Mouse (Mus musculus): ENCODE measurements around the gene Kat2b. TPM values are rescaled to one million over a fixed set of nuclear protein-coding genes. Genes with fewer than 3 reads are reported as not detected.
"Not testable (repeated sequence)": the region's sequence is repeated elsewhere in the genome, so short reads cannot be mapped to it uniquely, and the experiment has no call there.

Gene Kat2b
- polyA plus RNA-seq, 1 experiment = 13.1 TPM

DNA sequence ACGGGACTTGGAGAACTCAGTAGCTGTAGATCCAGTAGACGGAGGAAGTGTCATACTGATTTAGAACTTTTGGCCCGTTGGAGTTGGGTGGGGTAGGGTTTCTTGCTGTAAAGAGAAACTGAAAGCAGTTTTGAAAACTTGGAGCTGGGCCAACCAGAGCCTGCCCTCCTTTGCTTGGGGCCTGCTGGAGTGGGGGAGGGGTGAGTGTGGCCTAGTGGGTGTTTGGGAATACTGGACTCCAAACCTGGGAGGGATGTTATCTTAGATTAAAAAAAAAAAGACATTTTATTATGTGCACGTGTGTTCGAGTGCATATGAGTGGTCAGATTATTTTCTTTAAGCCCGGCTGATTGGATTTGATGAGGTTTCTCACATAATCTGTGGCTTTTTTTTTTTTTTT, 3.2 kb downstream of the Kat2b start:
- no peak for DNase-seq (ENCODE audit: low read depth)

DNA sequence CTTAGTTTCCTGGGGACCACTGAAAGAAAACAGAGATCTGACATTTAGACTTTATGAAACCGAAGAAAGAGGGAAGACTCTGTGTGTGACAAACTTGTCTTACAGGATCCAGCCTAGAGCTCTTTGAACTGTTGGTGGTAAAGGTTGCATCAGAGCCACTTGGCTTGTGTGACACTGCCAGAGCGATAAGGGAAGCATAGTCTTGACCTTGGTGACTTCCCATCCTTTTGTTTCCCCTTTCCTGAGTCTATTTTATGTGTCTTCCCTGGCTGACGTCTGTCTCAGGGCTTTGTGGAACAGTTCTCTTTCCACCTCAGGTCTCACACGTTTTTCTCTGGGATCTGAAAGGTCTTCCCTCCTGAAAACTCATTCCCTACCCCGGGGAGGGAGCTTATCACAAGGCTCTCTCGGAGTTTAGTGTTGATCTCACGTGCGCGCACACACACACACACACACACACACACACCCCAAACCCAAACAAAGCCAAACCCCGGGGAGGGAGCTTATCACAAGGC, 3.8 kb downstream of the Kat2b start:
- DNase-seq (ENCODE audit: low read depth) = no peak

DNA sequence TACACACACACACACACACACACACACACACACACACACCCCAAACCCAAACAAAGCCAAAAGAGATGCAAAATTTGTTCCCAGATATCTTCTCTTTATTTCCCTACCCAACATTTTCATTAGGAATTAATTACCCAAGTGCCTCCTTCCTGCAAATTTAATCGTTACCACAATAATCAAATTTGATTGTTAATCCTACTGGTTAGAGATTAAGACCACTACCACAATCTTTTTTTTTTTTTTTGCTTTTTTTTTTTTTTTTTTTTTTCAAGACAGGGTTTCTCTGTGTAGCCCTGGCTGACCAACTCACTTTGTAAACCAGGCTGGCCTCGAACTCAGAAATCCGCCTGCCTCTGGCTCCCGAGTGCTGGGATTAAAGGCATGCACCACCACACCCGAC, 4.3 kb downstream of the Kat2b start:
- not testable (repeated sequence) for DNase-seq (ENCODE audit: low read depth)

DNA sequence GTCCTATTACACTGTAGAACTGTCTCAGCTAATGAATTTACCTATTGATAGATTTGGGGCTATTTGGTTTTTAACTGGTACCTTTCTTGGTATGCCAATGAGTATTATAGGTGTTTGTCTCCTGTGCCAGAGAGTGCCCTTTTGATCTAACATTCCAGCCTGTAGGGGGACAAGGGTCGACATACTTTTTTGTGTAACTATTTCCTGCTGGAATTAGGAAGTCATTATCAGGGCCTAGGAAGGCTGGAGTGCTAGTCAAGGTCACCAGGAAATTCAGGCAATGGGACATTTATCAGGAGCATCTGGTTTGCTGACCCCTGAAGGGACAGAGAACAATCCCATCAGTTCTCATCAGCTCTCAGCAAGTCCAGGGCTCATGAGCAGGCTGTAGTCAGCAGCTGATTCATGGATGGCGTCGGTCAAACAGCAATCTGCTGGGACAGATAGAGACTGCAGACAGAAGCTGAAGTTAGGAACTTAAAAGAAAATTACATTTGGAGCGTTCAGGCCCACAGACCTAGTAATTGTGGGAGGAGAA, 6.4 kb downstream of the Kat2b start:
- DNase-seq (ENCODE audit: low read depth) = no peak

DNA sequence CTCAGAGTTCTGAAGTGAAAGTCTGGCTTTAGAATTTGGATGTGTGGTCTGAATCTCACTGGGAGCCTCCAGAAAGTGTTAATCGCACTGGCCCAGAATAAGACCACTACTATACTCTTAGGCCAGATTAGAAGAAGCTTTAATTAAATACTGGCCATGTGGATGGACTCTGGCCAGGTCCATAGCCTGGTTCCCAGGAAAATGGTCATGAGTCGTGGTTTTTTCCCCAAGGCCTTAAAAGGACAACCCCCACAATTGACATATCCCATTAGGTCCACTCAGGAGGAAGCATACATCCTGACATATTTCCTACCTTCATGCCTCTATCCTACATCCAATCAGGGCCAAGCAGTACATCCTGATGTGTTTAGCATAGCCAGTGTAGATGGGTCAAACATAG, 10.5 kb downstream of the Kat2b start:
- DNase-seq (ENCODE audit: low read depth) = no peak

DNA sequence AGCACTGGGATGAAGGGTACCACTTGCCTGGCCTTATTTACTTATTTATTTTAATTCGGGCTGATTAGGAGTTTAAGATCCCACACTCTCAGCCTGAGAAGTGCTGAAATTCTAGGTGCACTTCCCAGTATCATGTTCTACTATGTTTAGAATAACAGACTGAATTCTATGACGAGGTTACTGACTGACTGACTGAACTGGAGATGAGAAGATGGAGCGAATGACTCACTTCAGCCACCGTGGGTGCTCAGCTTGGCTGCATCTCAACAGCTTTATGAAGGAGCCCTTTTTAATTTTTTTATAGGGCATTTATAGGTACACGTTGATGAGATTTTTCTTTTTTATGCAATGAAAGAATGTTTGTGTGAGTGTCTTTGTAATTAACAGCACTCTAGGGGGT, 11.1 kb downstream of the Kat2b start:
- no peak for DNase-seq (ENCODE audit: low read depth)

DNA sequence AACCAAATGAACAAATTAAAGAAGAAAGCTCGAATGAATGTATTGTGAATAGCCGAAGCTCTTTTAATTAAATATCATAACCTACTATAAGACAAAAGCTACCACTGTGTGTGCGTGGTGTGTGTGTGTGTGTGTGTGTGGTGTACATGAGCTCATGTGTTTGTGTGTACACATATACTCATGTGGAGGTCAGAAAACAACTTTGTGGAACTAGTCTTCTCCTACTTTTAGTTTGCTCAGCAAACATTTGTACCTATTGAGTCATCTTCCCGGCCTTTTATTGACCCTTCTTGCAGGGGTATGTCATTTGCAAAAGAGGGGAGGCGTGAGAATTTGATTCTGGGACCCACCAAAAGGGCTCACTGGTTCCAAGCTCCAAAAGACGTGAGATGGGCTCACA, 11.6 kb downstream of the Kat2b start:
- DNase-seq (ENCODE audit: low read depth) = no peak

DNA sequence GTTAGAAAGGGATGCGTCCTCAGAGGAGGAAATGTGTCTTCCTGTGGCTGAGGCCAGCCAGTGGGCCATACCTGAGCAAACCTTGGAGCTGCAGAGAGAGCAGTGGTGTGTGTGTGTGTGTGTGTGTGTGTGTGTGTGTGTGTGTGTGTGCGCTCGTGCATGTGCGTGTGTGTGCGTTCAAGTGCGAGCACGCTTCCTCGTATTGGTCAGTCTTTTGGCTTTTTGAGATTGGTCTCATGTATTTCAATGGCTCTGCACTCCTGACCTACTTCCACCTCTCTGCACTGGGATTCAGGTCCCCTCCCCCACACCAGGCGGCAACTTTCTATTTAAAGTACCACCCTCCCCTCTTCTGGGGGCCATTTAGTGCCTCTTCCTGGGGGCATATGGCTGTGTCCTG, 12.1 kb downstream of the Kat2b start:
- no peak for DNase-seq (ENCODE audit: low read depth)

DNA sequence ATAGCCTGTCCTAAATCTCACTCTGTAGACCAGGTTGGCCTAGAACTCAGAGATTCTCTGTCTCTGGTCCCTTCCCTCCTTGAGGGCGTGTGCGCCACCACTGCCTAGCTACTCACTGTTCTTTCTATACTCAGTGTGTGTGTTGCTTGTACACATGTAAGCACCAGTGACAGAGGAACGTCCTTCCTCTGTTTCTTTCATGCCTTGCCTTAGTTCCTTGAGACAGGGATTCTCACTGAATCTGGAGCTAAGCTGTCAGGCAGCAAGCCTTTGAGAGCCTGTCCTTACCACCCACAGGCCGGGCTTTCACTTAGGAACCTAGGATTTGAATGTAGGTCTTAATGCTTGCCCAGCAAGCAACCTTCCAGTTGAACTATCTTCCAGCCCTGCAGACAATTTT, 13.0 kb downstream of the Kat2b start:
- no peak for DNase-seq (ENCODE audit: low read depth)

DNA sequence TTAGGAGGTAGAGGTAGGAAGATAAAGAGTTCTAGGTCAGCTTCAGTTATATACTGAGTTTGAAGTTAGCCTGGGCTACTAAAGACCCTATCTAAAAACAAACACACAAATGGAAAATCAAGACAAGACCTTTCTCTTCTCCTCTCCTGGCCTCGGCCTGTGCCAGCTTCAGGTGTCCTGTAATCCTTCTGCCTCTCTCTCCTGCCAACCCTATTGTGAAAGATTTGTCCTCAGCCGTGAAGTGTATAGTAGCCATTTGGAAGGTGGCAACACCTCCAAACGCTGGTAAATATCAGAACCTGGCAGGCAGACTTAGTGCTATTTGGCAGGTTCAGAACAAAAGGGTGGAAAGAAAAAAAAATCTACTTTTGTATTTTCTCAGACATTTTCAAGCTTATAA, 13.6 kb downstream of the Kat2b start:
- DNase-seq (ENCODE audit: low read depth) = no peak

DNA sequence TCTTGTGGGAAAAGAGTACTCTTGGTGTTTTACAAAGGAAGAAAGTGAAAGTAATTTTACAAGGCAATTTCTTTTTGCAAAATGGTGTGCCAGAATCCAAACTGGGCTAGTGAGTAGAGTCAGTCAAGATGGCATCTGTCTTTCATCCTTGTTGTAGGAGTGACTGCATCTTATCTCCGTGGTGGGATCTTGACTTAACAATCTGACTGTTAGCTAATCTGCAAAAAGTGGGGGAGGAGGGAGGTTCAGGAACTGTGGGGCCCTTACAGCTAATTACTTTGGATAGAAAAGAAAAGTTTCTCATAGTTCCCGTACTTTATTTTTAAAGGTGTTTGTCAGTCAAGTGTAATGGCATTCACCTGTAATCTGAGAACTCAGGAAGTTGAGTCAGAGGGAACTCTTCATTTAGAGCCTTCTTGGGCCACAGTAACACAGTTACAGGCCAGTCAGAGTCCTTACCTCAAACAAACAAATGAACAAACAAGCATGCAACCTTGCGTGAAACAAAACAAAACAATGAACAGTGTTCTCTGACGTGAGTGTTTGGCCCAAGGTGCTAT, 15.4 kb downstream of the Kat2b start:
- DNase-seq (ENCODE audit: low read depth) = no peak

DNA sequence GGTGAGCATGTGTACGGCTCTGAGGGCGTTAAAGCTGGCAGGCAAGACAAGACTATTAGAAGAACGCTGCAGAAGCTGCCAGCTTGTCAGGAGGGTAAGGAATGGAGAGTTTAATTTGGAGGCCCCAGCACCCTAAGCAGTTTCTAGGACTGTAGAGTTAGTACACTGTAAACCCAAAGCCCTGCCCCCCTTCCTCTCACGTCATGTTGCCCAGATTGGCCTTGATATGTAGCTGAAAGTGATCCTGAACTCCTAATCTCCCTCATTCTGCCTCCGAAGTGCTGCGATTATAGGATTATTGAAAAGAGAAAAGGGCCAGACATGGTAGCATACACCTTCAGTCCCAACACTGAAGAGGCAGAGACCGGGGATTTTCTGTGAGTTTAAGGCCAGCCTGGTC, 16.1 kb downstream of the Kat2b start:
- DNase-seq (ENCODE audit: low read depth) = no peak

DNA sequence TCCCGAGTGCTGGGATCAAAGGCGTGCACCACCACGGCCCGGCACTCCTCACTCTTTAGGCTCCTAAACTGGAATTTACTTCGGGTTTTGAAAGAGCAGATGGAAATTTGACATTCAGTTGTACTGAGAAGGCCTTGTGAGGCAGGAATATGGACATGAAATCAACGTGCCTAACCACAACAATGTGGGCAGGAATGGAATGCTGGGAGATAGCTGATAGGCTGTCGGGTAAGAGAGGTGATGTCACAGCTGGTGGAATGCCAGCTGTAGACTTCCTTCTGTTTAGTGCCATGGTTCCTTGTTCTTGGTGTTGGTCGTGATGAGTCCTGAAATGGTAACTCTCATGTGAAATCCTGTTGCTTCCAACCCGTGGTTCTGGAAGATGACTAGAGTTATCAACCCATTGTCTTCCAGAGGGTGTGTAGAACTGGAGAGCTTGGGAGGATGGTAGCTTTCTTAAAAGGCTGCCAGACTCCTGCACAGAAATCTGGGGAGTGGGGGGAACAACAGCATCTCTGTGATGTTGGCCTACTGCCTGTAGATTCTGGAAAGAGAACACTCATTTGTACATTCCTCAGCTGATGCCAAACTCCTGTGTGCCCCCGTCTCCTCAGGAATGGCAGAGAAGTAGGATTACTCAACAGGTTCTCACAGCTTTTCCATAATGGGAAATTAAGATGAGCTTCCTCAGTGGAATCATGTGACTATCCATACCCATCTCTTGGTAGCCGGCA, 17.4 kb downstream of the Kat2b start:
- no peak for DNase-seq (ENCODE audit: low read depth)

DNA sequence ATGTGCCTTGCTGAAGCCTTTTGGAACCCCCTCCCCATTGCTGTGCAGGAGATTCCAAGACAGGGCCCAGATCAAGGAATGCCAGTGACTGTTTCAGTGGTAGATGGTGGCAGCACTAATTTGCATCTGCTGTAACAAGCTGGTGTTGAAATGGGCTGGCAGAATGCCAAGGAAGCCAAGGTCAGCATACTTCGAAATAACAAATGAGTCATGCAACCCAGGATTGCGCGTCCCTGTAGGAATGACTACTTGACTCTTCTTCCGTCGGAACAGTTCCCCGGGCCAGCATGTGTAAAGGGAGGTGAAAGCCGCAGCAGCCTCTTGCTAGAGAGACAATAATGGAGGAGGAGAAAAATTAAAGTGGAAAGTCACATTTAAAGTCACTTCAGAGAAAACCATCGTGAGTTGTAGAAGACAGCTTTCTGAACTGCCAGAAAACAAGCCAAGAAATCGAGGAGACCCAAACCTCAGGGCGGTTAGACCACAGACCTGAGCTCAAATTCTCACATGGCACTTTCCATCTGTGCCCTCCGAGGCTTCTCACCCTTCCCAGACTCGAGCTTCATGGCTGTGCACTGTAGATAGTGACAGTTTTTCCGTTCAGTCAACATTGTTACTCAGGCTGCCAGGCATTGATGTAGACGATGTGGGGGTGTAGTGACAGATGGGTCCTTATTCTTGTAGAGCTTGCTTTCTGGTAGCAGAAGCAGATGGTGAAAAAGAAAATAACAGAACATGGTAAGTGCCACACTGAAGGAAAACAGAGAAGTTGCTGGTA, 20.6 kb downstream of the Kat2b start:
- DNase-seq (ENCODE audit: low read depth) = peak; percentile 98

DNA sequence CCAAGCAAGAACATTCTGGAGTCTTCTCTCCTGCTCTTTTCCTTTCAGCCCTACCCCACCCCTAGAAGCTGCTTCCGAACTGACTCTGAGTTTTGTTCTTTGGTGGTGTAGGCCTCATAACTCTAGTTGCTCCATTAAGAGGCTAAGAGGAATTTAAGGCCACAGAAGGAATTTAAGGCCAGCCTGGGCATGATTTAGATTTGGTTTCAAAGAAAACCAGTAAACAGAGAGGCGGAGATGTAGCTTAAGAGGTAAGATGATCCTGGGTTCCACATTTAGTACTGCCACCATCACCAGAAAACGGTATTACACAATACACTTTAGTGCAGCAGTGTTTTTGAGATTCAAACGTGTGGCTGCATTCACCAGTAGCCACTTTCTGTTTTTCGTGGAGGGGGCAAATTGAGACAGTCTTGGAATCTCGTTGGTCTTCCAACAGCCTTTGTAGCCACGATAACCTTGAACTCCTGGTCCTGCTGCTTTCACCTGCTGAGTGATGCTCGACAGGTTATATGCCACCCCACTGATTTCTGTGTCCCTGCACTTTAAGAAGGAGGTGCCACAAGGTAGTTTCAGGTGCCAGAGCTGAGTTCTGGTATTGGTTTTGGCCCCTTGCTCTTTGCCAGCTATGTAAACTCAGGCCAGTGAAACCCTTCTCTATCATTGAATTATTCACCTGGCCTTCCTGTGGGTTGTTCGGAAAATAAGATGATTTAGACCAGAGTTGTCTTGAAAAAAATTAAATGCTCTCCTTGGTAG, 21.6 kb downstream of the Kat2b start:
- no peak for DNase-seq (ENCODE audit: low read depth)

DNA sequence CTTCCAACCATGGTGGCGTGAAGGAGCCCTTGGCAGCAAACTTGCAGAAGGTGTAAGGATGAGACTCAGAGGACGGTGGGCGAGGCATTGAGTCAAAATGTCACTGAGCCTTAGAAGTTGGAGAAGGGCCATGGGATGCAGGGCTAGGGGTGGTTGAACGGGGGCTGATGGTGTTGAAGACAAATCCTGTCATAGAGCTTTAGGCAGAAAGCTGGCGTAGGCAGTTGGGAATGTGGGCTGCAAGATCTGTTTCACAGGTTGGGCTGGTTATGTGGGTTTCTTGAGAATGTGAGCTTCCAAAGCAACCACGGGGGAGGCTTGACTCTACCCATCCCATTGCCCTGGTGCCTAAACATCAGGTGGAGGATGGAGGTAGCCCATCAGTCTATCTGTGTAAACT, 23.4 kb downstream of the Kat2b start:
- peak; percentile 87 for DNase-seq (ENCODE audit: low read depth)

DNA sequence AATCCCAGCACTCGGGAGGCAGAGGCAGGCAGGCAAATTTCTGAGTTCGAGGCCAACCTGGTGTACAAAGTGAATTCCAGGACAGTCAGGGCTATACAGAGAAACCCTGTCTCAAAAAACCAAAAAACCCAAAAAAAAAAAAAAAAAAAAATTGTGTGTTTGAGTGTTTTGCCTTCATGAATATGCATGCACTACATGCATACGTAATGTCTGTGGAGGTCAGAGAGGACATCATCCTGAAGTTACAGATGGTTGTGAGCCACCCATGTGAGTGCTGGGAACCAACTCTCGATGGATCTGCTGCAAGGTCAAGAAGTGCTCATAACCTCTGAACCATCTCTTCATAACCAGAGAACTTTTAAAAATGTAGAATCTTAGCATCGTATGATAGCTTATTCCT, 25.2 kb downstream of the Kat2b start:
- no peak for DNase-seq (ENCODE audit: low read depth)

DNA sequence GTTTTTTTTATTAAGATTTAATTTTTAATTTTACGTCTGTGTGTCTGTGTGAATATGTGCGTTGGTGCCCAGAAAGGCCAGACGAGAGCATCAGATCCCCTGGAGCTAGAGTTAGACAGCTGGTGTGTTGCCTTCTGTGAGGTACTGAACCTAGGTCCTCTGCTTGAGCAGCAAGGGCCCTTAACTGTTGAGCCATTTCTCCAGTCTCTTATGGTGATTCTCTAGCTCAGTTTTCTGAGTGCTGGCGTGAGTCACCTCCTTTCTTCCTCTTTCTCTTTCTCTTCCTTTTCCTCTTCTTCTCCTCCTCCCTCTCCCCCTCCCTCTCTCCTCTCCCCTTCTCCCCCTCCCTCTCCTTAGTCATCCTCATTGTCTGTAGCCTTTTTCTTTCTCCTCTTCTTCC, 27.9 kb downstream of the Kat2b start:
- no peak for DNase-seq (ENCODE audit: low read depth)

DNA sequence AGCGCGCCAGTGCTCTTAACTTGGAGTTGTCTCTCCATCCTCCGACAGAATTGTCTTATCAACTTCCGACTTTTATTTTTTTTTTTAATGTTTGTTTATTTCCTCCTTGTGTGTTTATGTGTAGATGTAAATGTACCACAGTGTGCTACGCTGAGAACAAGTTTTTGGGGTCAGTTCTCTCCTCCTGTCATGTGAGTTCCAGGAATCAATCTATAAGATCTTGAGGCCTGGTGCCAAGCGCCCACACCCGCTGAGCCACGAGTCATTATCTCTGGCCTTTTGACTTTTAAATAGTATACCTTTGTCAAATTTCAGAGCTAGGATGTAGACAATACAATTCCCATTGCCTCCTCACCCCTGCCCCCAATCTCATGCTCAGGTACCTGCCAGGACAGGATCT, 28.9 kb downstream of the Kat2b start:
- no peak for DNase-seq (ENCODE audit: low read depth)

DNA sequence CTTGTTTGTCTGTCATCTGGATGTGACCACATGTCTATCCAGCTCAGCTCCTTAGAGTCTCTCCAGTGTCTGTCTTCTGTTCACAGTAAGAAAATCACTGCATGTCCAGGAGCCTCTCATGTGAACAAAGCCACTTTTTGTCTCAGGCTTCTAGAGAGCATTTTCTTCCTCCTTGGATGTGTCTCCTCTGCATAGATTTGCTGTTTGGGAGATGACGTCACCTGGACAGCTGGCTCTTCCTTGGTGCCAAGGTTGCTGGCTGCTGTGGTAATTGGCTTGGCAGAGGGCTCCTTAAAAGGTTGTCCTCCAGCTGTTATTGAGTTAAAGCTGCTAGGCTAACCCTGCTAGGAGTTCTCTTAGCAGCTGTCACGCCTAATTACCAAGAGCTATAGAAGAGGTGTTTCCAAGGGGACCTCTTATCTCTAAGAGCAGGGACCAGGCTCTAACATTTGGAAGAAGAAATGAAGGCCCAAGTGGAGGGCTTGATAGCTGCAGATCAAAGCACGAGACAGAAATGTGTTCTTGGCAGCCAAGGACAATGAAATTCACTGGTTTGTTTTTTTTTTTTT, 29.7 kb downstream of the Kat2b start:
- DNase-seq (ENCODE audit: low read depth) = no peak

DNA sequence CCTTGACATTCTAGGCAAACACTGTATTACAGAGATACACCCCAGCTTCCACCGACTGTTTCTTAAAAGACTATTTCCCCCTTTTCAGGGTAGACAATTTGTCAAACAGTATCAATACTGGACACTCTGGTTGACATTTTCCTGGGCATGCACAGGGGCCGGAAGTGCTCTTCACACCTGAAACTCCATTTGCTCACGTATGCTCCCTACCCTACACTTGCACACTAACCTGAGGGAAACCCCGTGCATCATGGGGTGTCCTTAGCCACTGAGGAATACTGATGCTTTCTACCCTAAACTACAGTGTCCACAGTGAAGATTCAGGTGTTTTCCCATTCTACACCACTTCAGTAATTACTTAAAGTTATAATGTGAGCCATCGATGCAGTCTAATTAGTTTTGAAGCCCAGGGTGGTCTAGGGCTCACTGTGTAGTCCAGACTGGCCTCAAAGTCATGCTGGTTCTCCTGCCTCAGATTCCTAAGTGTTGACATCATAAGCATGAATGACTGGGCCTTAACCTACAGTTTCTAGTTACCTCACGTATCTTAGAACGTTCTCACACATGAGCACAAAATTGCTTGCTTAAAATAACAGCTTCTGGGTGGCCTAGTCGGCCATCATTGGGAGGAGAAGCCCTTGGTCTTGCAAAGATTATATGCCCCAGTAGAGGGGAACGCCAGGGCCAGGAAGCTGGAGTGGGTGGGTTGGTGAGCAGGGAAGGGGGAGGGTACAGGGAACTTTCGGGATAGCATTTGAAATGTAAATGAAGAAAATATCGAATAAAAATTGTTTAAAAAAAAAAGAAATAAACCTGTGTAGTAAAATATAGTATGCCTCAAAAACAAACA, 30.5 kb downstream of the Kat2b start:
- DNase-seq (ENCODE audit: low read depth) = no peak
